Mouse (Mus musculus): ENCODE results near the gene Ube4a.

- TF ChIP-seq CTCF (IDR thresholded peaks at IDR 0.05; ENCODE audit: low read depth): no peak
- TF ChIP-seq EP300 (optimal IDR thresholded peaks at IDR 0.05): peak; percentile 98
These were observed 44.9 kb downstream of the Ube4a start, which contains the start of gene Atp5l for GRCm38 (mm10) chr9:44920374-44921122.
